Mouse (Mus musculus) kidney, postnatal 14 days (tissue): Measurements from ENCODE around the gene Fbp1.
"Not testable (repeated sequence)": the region's sequence is repeated elsewhere in the genome, so short reads cannot be mapped to it uniquely, and the experiment has no call there.

Experiments
- DNase-seq: peaks from one replicate; pipeline ENCODE4 v3.0.0; 2022; ENCODE audit warnings: mixed read lengths

The Fbp1 gene

DNA sequence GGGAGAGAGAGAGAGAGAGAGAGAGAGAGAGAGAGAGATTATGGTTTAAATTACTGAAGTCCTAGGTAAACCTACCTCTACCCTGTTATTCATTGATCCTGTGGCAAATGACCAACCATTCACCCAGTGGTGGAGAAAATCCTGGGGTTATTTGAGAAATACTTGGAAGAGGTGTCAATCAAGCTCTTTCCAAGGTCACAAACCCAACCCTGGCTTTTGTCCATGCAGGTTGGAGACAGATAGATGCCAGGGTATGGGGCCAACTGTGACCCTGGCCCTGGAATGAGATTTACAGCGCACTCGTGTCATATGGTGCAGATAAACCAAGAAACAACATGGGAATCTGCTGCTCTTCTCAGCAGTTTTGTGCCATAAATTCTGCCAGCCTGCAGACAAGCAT lies 4.6 kb downstream of the Fbp1 start:
- DNase-seq = peak; percentile 78

DNA sequence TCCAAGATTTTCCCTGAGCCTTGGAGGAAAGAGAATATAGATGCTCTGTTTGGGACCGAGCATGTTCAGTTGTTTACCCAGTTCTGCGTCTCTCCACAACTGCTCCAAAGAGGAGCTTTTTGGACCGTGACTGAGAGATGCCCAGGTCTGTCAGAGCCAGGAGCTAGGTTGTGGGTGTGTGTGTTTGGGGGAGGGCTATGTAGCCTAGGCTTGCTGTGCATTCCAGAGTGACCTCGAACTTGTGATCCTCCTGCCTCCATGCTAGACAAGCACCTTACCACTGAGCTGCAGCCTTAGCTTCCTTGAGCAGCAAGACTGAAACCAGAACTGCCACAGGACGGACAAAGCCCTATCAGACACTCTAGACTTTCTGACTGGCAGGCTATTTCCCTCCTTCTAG lies 5.2 kb downstream of the Fbp1 start:
- no peak for DNase-seq

DNA sequence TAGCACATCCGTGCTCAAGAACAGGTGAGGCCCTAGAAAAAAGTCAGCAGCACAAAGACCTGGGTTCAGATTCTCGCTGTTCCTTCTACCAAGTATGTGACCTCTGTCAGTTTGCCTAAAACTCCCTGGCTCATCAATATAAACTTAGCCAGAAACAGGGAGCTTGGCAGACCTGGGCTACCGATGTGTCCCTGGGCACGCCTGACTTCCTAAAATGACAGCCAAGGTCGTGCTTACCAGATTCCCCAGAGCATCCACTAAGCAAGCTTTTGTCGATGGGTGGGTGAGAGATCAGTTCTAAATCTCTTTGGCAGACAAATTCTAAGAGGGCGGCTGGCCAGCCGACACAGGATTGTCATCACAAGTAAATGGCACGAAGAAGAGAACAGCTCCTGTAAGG lies 6.7 kb downstream of the Fbp1 start:
- no peak for DNase-seq

DNA sequence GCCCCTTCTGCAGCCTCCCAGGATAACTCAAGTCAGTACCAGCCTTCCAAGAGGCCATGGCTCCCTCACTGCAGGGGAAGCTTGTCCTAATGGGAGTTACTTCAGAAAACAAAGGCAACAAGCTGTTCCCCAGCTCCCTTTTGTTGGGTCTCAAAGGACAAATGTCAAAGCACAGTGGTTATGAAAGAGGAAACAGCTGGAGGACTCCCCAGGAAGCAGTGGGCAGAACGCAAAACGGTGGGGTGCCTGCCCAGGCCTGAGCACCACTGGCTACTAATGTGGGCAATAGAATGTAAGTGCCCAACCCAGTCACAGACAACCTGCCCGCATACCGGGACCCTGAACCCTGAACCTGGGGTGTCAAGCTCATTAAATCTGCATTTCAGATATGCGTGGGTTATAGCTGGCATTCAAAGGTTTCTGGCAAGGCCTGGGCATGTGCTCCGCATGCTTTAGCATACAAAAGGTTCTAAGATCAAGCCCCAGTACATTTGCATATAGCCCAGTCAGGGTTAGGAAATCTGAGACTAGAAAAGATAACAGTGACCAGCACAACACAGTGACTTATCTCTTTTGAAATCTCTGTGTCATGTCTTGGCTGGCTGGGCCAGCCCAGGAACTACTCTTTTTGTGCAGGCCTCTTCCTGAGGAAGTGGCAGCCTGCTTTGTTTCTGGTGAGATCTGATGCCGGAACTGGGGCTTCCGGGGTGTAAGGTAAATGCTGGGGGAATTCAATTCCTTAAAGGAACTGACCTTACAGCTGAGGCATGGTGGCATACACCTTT lies 8.1 kb downstream of the Fbp1 start:
- DNase-seq = peak; percentile 34

DNA sequence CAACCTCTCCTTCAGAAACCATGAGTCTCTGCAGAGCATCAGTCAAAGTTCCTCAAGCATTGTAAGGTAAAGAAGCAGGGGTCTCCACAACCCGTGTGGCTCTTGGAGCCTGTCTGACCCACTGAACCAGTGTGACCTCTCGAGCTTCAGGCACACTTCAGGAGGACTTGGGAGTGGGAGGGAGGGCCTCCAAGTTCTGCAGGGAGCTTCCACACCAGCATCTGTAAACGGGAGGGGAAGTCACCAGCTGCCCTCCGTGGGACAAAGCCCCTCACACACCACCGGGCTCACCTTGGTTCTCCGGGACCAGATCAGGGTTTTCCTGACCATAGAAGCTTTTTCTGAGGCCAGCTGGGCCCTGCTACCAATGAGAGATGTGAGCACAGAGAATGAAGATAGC lies 8.7 kb downstream of the Fbp1 start:
- no peak for DNase-seq

DNA sequence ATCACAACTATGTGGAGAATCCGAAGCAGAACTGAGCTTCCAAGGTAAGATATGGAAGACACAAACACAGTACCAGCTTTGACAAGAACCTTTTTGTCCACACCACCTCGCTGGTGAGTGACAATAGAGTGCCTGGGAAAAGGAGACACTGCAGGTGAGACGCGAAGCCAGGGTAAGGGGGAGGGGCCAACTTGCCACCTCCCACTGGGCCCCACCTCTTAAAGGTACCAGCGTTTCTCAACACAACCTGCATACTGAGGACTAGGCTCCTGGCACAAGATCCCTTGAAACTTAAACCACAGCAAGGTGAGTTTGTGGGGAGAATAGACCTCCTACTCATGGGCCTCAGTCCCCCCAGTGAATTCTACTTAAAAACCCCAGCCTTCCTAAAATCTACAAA lies 10.8 kb downstream of the Fbp1 start:
- DNase-seq = peak; percentile 47

DNA sequence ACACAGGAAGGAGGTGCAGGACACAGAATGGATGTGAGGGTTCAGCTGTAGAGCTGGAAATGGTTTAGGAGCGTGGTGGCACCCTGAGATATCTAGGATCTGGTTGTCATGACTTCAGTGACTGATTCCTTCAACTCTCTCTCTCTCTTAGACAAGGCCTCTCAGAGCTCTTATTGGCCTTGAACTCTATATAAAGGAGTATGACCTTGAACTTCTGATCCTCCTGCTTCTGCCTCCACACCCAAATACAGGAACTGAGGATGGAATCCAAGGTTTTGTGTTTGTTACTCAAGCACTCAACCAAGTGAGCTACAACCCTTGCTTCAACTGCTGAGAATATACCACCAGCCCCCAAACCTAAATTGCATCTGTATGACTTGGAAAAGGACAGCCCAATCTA lies 12.0 kb downstream of the Fbp1 start:
- no peak for DNase-seq

DNA sequence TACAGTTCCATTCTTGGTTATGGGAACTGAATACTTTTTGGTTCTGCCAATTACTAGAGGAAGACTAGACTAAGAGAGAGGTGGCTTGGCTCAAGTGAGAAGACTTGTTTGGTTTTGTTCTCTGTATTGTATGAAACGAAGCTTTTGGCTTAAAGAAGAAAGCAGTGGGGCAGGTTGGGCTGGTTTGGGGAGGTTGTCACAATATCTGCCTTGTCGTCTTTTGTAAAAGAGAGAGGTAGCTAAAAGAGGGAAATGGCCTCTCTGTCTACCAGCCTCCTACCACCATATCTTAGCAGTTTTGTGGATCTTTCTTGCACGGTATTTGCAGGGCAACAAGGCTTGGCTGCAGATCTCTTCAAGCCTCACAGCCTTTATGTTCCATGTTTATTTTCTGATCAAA lies 15.8 kb downstream of the Fbp1 start:
- DNase-seq = no peak

DNA sequence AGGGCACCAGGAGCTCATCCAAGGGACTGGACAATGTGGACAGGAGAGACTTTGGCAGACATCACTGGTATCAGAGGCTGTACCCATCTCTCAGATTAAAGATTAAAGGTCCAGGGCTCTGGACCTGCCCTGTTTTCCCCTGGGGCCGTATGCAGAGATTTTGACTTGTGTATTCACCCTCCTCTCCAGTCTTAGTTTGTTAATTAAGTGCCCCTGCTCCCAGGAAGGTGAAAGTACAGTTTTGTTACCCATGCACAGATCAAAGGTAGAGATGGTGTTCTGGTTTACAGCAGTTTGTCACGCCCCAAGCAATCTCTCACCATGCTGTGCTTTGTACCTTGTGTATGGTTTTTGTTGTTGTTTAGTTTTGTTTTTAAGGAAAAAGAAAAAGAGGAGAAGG lies 17.5 kb downstream of the Fbp1 start:
- no peak for DNase-seq

DNA sequence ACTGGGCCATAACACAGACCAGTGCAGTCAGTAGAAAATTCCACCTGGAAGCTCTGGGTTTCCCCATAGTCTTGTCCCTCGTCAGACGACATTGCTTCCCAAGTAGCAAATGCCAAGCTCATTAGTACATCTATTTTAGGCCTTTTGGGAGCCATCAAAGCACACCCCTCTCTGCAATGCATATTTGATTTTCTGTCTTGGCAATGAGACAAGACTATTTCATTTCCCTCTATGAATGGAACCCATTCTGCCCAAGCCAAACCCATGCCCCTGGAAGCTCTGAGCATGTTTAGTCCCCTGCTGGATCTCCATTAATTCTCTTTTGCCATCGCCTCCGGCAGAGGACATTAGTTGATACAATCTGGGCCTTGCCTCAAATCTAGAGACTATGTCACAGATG lies 21.3 kb downstream of the Fbp1 start:
- no peak for DNase-seq

DNA sequence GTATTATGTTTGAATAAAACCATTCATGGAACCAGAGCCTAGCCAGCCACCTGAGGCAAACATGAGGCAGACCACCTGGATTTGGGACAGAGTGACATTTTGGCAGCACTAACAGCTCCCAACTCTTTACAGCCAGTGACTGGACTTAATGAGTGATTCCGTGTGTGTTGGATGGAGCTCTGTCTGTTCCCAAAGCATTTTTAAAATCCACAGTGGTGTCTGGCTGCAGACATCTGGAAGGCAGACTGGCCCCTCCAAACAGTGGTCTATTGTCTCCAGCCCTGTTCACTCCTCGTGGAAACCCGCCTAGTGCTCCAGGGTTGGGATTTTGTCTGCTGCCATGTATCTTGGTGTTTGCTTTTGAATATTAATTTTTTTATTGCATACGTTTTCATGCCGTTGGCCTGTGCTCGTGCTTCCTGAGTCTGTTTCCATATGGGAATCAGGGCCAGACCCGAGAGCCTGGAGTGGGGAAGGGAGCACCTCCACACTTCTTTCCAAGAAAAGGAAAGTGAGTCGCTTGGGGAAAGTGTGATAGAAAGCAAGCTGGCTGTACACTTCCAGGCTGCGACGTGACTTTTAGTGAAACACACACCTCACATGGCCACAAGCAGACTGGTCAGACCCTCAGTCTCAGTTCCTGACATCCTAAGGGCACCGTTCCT lies 22.3 kb downstream of the Fbp1 start:
- DNase-seq = no peak

DNA sequence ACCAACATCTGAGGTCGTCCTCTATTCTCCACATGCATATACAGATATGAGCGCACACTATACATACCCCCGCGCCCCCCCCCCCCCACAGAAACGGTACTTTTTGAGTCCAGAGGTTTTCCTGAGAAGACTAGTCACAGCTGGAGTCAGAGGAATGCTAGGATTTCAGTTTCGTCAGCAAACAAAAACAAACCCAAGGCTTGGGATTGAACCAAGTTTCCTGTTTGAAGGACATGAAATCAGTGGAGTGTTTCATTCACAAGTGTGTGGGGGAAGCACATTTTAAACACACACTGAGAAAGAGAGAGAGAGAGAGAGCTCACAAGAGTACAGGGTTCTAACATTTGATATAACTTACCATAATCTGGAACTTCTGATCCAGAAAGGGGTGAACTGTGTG lies 24.3 kb downstream of the Fbp1 start:
- DNase-seq = peak; percentile 41

DNA sequence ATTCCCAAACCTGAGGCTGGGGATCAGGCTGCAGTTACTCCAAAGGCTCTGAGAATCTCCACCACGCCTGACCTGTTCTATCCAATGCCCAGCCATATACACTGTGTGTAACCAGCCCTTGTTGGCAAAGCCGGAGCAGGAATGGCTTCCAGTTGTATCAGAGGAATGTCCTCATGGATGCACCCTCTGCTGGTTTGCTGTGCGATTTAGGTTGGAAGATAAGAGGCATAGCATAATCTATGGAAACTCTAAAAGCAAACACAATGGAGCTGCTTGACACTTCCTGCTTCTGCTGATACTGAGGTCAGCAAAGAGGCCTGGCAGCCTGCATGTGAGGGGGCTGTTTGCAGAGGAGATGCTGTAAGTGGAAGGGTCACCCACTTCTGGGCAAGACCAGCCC lies 25.2 kb downstream of the Fbp1 start:
- no peak for DNase-seq

DNA sequence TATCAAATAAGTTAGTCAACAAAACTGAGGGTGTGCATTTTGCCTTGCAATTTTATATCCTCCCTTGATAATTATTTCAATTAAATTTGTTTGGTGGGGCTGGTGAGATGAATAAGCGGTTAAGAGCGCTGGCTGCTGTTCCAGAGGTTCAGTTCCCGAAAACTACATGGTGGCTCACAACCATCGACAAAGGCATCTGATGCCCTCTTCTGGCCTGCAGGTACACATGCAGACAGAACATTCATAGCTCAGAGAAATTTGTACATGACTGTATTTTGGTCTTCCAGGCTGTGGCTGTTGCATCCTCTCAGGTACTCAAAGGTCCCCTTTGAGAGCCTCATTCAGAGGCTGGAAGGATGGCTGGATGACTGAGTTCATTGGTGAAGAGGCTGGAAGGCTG lies 28.0 kb downstream of the Fbp1 start:
- no peak for DNase-seq

DNA sequence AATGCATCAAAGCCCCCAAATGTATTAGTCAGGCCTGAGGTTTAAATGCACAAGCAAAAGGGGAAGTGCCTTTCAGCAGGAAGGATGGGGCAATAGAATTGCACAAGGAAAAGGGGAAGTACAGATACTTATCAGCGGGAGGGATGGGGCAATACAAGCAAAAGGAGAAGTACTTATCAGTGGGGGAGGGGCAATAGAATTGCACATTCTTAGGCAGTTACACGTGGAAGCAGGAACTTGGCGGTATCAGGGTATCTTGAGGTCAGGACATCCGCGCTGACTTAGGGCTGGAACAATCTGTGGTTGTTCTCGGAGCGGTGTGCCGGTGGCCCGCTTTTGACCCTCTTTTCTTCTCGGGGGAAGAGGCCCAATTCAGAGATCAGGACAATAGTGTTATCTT lies 28.8 kb downstream of the Fbp1 start:
- DNase-seq = not testable (repeated sequence)

DNA sequence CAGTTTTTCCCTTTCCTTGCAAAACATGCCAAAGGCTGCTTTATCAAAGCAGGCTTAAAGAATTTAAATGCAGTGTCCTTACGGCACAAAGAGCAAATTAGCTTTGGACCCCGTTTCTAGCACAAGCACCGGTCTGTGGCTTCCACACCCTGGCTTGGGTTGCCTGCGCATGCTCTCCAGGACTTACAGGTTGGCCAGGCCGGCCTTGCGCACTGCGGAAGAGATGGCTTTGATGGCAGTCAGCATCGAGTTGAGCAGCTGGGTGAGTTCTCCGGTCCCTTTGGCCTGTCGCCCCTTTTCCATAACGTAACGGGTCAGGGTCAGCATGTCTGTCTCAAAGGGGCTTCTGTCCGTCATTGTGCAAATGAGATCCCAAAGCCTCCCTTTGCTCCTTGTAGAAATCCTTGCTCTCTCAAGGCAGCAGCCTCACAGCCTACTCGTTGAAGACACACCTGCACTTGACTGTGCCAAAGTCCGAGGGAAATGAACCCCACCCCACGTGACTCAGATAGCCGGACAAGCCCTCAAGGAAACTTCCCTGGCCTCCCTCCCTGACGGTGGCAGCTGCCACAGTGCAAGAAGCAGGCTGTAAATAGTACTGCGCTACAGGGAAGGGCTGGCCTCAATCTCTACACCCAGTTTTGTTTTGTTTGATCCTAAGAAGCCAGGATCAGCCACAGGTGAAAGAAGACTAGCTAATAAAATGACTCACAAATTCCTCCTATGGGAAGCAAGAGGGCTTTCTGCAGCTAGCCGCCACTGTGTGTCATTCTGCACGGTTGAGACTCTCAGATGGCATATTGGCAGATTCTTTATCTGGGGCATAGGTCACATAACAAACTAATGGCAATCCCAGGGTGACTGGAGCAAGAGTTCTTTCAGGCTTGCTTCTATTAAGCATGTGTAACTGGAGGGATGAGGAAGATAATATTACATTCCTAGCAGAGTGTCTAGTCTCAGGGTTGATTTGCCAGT lies 29.9 kb downstream of the Fbp1 start, which contains the start of gene Fbp2:
Fbp2 (minus strand) TSS at position 482 of the 975 bp plus-strand sequence.
- peak; percentile 79 for DNase-seq

DNA sequence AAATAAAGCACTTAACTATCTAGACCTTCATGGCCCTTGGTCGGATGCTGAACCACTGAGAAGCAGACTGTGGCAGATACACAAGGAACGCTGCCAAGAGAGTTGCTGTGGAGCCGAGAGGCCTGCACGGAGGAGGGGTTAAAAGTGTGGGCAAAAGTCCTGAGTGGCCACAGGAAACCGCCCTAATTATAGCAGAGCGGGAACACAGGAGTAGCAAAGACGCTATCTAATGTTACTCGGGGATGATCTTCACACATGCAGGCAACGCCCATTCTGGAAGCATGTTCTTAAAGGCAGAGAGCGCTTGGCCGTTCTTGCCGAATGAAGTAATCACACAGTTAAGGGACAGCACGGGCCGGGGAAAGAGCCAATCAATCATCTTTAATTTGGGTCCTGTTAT lies 31.2 kb downstream of the Fbp1 start:
- no peak for DNase-seq

DNA sequence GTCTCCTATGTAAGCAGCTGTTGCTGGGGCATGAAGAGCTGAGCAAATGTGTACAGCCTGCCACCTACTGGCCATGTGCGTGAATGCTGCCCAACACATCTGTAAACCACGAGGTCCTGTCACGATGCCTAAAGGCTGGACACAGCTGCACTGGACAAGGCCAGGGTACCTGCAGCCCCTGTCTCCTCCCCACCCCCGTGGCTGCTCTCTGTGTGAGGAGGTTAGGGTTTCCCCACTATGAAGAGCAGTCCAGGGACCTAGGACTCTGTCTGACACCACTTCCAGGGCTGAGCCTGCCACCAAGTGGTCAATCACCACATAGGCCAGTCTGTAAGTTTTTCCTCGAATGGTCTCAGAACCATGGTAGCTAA lies 31.8 kb downstream of the Fbp1 start:
- DNase-seq = peak; percentile 89

DNA sequence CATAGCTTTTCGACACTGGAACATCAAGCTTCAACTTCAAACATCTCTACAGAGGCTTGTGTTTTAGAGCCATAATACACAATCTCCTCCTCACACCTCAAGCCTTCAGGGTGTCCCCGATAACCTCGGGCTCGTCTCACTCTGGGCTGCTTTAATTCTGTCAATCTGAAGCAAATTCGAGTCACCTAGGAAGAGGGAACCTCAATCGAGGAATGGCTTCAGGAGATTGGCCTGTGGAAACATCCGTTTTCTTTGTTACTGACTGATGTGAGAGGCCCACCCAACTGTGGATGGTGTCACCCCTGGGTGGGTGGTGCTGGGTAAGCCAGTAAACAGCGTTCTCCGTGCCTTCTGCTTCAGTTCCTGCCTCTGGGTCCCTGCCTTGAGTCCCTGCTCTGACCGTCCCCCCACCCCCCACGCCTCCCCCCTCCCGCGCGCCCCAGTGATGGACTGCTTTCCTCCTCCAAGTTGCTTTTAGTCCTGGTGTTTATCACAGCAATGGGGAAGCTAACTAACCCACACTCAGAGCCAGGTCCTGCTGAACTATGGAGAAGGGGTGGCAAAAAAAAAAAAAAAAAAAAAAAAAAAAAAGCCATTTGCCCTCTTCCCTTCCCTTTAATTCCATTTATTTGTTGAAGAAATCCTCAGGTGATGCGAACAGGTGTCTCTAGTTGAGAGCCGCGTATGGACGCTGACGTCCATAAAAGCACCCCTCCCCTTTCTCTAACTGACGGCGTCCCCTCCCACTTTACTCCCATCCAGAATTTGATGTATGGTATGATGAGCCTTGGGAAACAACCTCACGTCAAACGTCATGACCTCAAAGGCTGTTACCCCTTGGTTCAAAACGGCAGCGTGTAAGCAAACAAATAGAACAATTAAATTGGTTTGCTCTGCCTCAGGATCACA lies 32.4 kb downstream of the Fbp1 start:
- DNase-seq = no peak

DNA sequence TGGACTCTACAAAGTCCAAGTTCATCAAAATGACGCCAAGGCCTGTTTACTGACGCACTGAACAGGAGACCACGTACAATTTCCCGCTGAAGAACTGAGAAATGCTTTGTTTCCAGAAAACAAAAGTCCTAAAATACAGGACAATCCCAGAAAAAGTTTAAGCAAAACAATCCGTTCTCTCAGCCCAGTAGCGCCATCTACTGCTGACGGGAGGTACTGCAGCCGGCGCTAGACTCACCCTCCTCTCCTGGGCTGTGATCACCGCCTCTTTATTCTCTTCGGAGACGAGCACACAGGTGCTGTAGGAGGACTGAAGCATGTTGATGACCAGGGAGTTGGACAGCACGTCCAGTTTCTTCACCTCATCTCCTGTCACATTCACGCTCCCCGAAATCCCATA lies 33.4 kb downstream of the Fbp1 start:
- peak; percentile 73 for DNase-seq

DNA sequence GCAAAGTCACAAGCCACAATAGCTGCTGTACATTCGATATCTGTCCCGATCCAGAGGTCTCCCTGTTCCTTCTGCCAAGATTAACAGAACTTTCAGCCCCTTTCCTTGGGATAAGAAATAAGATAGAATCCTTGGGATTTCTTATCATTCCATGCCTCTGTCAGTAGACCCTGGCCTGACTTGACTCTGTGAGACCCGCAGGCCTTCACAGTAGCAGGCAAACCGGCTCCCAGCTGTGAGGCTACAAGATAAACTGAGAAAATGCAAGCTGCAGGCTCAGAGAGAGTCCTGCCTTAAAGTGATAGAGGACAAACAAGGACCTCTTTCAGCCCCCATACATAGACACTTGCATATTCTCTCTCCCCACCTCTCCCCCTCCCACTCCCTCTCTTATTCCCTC lies 54.7 kb downstream of the Fbp1 start:
- no peak for DNase-seq

DNA sequence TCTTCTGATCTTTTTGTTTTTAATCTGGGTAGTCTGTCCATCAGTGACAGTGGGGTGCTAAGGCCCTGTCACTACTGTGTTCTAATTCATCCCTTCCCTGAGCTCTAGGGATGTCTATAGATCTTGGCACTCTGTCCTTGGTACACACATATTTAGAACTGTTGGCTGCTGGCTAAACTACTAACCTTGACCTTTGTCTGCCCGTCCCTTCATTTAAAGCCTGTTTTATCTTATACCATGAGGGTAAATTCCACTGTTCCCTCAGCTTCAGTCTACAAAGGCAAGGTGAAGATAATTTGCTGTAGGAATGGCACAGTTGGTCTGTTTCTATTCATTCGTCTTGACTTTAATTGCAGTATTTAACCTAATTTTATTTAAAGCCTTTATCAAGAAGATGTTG lies 55.8 kb downstream of the Fbp1 start:
- DNase-seq = no peak
